Comparison of ENCODE assay signal across 8 mouse cellular contexts in the genomic region with DNA sequence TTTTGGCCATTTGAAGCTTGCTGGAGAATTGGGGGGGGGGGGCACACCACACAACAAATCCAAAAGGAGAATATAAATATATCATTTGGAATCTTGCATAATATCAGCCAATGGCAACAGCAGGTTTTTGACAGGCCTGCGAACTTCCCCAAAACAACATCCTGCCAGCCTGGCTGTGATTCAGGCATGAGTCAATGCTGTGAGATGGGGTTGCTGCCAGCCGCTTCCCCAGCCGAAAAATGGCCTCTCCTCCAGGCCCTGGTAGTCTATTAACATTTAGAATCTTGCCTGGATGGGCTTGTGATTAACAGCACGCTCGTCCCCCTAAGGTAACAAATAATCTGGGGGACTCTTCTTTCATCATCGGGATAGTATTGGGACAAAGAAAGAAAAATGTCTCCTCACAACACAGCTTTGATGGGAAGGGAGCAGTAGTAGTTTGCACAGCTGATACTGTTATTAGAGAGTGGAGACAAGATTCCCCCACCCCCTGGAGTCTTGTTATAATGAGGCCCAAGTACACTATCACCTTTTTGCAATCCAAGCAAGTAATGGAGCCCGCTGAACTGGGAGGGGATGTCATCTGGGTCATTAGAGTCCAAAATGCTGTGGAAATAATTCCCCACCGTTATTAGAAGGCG.
DNase-seq lines count a peak whose midpoint lies in the region; ATAC-seq lines count a peak whose summit lies in the region.

No protein-coding gene starts in this region.

- no peak for DNase-seq in hindbrain, embryonic 11.5 days (ENCODE audit: low spot score)
- DNase-seq in adrenal gland, postnatal 14 days = peak; percentile 81
- peak; percentile 65 to 90 for DNase-seq in frontal cortex, adult 2 months (ENCODE audit: extremely low spot score in 1 of 2, low spot score in 1 of 2)
- peak; percentile 54 to 59 for DNase-seq in layer of hippocampus, postnatal 25 days (ENCODE audit: extremely low spot score in 1 of 2, low spot score in 1 of 2)
- peak; percentile 63 for DNase-seq in right cerebral cortex, postnatal 14 days
- no peak for DNase-seq in embryo, embryonic 10 days (ENCODE audit: low spot score)

- no peaks in the 10 kb centered on the region for H3K27me3 ChIP-seq in hindbrain, embryonic 12.5 days
- no peaks in the 10 kb centered on the region for H3K27me3 ChIP-seq in hindbrain, embryonic 11.5 days (ENCODE audit: control insufficient read depth, insufficient read depth, low read length)

- H3K27ac ChIP-seq in hindbrain, embryonic 12.5 days = 0 out of 2 replicates have a peak overlapping the region, but pooled peaks have one; percentile 0
- no peak overlapping the region for H3K27ac ChIP-seq in hindbrain, embryonic 11.5 days (ENCODE audit: low read depth, low read length)

- peaks cover 7% of the 10 kb centered on the region for H3K4me1 ChIP-seq in hindbrain, embryonic 12.5 days
- H3K4me1 ChIP-seq in hindbrain, embryonic 11.5 days (replicated peaks; ENCODE audit: control insufficient read depth, insufficient read depth, low read length) = no peaks in the 10 kb centered on the region

- 82% methylated on average over 9 of the region's 9 CpGs for WGBS in hindbrain, embryonic 12.5 days
- 85% methylated on average over 9 of the region's 9 CpGs for WGBS in hindbrain, embryonic 11.5 days

- H3K4me3 ChIP-seq in hindbrain, embryonic 12.5 days = no peak overlapping the region
- no peak overlapping the region for H3K4me3 ChIP-seq in hindbrain, embryonic 11.5 days (ENCODE audit: low read depth, low read length)

- H3K36me3 ChIP-seq in hindbrain, embryonic 12.5 days = no peaks in the 10 kb centered on the region
- H3K36me3 ChIP-seq in hindbrain, embryonic 11.5 days (ENCODE audit: control insufficient read depth, insufficient read depth, low read length) = no peaks in the 10 kb centered on the region

- no peak overlapping the region for H3K4me2 ChIP-seq in hindbrain, embryonic 12.5 days (replicated peaks)
- no peak overlapping the region for H3K4me2 ChIP-seq in hindbrain, embryonic 11.5 days (replicated peaks; ENCODE audit: low read depth, low read length)

- H3K9ac ChIP-seq in hindbrain, embryonic 12.5 days = no peak overlapping the region
- H3K9ac ChIP-seq in hindbrain, embryonic 11.5 days (ENCODE audit: low read depth, low read length) = no peak overlapping the region

- no peaks in the 10 kb centered on the region for H3K9me3 ChIP-seq in hindbrain, embryonic 12.5 days (replicated peaks)
- no peaks in the 10 kb centered on the region for H3K9me3 ChIP-seq in hindbrain, embryonic 11.5 days (ENCODE audit: control insufficient read depth, low read length)

- ATAC-seq in hindbrain, embryonic 12.5 days (ENCODE audit: low FRiP score) = no peak
- no peak for ATAC-seq in hindbrain, embryonic 11.5 days (ENCODE audit: low FRiP score)
- ATAC-seq in megakaryocyte, adult 5-6 weeks (ENCODE audit: poor library complexity, severe bottlenecking) = no peak

Comparison
In these comparisons a context has a peak if more than half of its experiments do, and no peak if none do; other contexts are left out.
1. DNase-seq: peak in adrenal gland, postnatal 14 days (single experiment), frontal cortex, adult 2 months (2 of 2), layer of hippocampus, postnatal 25 days (2 of 2) and right cerebral cortex, postnatal 14 days (single experiment); none in hindbrain, embryonic 11.5 days (single experiment) and embryo, embryonic 10 days (single experiment).